Mouse (Mus musculus): Measurements from ENCODE around the gene Grb14. TPM values are rescaled to one million over a fixed set of nuclear protein-coding genes. Genes with fewer than 3 reads are reported as not detected.

Grb14 gene
- polyA plus RNA-seq, 1 experiment = 6.8 TPM

DNA sequence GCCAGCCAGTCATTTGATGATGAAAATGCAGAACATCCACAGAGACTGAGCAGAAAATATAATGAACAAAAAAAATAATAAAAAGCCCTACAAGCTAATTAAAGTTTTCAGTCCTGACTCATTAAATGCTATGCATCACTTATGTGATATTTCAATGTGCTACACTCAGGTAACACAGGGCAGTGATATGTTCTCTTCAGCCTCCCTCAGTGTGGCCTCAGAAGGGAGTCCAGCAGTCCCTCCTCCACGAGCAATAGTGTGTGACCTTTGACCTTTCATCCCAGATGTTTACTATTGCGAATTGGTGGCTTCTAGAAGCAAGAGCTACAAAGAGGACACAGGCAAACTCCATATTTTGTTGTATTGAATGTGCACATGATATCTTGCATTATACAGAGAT is 146.5 kb downstream of the Grb14 start:
- DNase-seq (ENCODE audit: low read depth) = no peak

Other genes with a start within 250 kb of the Grb14 start
- gene Cobll1, start 214.4 kb upstream of the Grb14 start, polyA plus RNA-seq (2012; rRNA removed) = 18.4 and 27.3 TPM in 2 replicates